Mouse (Mus musculus): ENCODE results near the gene 4933428G20Rik. TPM values are rescaled to one million over a fixed set of nuclear protein-coding genes. Genes with fewer than 3 reads are reported as not detected.

The 4933428G20Rik gene
- total RNA-seq, 2 experiments from 2014 or later = not detected

DNA sequence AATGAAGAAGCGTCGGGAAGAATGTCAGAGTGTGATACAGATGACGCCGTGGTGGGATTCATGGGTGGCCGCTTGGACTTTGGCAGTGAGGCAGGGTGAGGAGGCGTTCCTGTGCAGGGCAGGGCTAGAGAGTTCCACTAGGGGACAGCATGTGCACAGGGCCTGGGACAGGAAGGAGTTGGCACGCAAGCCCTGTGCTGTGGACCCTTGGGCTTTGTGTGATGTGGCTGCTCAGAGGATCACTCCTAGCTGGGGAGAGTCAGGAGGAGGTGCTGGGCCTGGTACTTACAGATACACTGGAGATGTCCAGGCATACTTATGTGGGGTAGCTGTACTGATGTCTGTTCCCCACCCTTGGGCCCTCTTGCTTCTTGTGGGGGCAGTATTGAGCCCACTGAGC lies 30.3 kb downstream of the 4933428G20Rik start:
- no peak for ATAC-seq (replicated peaks; ENCODE audit: low FRiP score, poor library complexity, severe bottlenecking)

DNA sequence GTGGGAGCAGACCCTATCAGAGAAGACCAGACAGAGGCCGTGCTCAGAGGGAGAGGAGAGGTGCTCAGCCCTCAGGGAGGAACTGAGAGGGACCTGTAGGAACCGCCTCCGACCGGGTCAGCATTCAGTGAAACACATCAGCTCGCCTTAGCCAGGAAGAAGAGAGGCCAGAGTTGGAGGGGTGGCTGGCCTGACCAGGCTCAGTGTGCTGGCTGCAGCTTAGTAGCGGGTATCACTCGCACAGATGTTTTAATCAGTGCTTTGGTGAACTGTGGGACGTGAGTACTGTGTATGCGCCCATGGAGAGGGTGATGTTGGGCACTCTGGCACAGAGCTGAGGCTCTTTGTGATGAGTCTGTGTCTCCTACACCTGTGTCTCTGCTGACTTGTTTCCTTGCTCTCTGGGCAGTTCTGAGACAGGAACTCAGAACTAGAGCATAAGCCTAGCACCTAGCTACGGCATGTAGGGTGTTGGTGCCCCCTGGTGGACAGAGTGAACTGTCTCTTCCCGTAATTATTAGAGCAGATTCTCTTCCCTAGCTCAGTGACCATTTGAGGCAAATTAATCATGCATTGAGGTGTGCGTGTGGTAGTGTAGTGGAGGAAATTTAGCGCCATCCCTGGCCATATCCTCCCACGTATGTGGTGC lies 31.4 kb downstream of the 4933428G20Rik start:
- ATAC-seq (replicated peaks; ENCODE audit: low FRiP score, poor library complexity, severe bottlenecking) = peak; percentile 79

DNA sequence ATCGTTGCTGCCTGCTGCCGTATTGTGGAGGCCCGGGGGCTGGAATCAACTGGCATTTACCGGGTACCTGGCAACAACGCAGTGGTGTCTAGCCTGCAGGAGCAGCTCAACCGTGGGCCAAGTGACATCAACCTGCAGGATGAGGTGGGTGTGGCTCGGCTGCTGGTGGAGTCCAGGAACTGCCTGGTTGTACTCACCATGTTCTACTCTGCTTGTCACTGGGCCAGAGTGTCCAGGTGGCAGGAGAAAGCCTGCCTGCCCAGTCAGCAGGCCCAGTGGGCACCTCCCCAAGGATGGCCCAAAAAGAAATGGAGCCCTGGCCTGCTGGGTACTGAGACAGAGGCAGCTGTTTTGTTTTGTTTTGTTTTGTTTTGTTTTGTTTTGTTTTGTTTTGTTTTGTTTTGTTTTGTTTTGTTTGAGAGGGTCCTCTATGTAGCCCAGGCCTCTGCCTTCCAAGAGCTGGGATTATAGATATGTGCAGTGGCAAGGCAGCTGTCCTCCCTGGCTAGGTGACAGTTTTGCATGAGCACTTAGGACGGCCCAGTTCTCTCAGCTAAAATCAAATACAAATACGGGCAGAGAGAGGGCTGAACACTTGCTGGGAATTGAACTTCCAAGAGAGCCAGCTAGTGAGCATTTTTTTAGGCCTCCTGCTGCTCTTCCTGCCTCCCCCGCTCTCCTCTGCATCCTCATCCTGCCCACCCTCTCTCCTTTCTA lies 33.5 kb downstream of the 4933428G20Rik start:
- ATAC-seq (replicated peaks; ENCODE audit: low FRiP score, poor library complexity, severe bottlenecking) = no peak

DNA sequence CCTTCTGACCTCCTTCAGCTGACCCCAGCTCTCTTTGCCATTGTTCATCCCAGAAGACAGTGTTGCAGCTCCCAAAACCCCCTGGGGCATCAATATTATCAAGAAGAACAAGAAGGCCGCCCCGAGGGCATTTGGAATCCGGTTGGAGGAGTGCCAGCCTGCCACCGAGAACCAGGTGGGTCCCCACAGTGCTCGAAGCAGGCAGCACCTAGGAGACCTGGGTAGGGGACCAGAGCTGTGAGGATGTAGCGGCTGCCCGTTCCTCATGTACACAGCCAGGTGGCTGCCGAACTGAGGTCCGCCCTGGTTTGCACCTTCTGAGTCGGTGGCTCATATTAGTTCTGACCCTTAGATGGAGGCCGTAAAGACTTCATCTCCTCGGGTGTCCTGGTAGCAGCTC lies 34.2 kb downstream of the 4933428G20Rik start:
- ATAC-seq (replicated peaks; ENCODE audit: low FRiP score, poor library complexity, severe bottlenecking) = no peak

DNA sequence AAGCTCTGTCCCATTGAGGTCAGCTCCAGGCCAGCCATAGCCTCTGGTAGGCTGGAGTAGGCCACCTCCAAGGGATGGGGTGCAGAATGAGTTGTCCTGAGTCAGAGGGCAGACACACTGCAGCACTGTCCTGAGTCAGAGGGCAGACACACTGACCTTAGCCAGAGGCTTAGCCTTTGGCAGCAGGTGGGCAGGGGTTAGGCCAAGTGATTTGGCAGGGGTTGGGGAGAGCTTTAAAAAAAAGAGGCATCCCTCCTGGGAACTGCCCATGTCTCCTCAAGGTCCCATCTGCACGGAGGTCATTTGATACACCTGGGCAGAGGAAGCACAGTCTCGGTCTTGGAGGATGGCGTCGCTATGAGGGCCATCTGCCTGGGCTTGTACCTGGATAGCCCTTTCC lies 36.1 kb downstream of the 4933428G20Rik start:
- ATAC-seq (replicated peaks; ENCODE audit: low FRiP score, poor library complexity, severe bottlenecking) = no peak

DNA sequence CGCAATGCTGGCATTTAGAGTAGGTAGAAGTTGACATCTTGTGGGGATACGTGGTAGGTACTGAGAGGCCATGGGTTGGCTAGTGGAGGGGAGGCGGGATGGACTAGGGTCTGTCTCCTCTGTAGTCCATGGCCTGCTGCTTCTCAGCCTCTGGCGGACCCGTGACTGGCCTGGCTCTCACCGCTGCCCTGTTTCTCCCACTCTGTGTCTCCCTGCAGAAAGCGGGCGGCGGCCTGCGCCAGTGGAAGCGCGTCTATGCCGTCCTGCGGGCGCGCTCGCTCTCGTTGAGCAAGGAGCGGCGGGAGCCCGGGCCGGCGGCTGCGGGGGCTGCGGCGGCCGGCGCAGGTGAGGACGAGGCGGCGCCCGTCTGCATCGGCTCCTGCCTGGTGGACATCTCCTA lies 37.0 kb downstream of the 4933428G20Rik start:
- no peak for ATAC-seq (replicated peaks; ENCODE audit: low FRiP score, poor library complexity, severe bottlenecking)

DNA sequence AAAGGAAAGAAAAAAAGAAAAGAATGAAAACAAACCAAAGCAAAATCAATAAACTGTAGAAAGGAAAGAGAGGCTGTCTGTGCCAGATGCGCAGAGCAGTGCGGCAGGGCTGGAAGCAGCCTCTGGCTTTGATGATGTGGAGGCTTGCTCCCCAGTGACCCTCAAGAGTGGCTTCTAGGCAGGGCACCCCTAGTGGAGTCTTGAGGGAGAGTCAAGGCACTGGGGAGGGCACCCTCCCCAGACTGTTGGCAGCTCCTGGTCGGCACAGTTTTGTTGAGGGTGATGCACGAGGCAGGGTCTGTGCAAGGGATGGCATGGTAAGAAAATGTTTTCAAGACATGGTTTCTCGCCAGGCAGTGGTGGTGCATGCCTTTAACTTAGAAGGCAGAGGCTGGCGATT lies 37.6 kb downstream of the 4933428G20Rik start:
- no peak for ATAC-seq (replicated peaks; ENCODE audit: low FRiP score, poor library complexity, severe bottlenecking)

DNA sequence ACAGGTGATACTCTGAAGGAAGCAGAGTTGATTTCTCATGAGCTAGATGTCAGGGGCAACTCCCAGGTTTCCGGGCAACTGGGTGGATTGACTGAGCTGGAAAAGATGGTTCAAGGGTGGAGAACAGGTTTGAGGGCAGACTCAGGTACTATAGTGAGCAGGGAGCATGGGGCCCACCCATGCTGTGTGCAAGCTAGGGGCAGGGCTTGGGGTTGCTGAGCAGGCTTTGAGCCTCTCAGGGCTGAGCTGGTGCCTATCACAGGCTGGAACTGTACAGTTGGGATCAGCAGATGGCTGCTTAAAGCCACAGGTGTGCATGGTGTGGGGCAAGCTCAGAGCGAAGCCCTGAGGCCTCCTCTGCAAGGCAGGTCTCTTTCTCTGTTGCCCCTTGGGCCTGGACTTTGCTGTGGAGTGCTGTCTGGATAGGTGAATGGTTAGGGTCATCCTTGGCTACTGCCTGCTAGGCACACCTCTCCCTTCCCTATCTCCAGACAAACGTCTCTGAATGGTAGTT lies 38.8 kb downstream of the 4933428G20Rik start:
- no peak for ATAC-seq (replicated peaks; ENCODE audit: low FRiP score, poor library complexity, severe bottlenecking)

DNA sequence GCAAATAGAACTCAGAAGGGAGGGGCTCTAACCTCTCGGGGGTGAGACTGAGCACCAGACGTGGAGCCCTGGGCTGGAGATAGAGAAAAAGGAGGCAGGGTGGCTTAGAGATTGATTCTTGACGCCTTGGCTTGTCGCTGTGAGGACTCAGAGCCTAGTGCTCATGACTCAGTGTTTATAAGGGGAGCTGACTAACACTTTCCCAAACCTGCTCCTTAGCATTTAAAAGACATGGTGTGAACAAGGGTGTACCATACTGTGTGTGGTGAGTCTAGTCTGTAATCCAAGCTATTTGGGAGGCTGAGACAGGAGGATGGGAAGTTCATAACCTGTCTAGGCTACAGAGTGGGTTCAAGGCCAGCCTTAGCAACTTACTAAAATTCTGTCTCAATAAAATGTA lies 43.0 kb downstream of the 4933428G20Rik start:
- no peak for ATAC-seq (replicated peaks; ENCODE audit: low FRiP score, poor library complexity, severe bottlenecking)

DNA sequence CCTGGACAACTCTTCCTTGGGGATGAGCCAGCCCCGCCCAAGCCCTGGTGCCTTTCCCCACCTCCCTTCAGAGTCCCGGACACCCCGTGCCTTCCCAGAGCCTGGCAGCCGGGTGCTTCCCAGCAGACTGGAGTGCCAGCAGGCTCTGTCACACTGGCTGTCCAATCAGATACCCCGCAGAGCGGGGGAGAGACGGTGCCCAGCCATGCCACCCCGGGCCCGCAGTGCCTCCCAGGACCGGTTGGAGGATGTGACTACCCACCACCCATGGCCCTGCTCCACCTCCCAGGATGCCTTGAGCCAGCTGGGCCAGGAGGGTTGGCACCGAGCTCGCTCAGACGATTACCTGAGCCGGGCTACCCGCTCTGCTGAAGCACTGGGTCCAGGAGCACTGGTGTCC lies 48.5 kb downstream of the 4933428G20Rik start:
- ATAC-seq (replicated peaks; ENCODE audit: low FRiP score, poor library complexity, severe bottlenecking) = no peak

DNA sequence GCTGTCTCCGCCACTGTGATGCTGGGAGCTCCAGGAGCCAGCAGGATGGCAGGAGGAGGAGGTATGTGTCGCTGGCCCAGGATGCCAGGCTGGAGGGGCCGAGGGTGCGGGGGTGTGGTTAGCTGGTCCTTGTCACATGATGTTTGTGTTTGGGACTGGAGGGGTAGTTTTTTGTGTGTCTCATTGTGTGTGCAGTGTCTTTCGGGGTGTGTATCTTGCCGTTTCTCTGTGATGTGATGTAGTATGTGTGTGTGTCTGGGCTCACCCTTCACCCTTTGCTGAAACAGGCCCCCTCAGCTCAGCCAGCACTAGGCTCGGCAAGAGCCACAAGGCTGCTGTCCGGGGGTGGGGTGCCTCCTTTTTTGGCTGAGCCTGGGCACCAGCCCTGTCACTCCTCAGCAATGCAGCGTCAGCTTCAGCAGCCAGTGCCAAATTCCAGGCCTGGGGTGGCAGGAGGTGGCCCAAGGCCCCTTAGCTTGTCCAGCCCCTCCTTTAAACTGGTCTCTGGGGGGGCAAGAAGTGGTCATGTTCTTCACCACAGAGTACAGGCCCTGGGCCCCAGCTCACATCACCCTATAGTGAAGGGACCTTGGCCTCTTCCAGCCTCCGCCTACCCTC lies 49.7 kb downstream of the 4933428G20Rik start:
- ATAC-seq (replicated peaks; ENCODE audit: low FRiP score, poor library complexity, severe bottlenecking) = no peak

DNA sequence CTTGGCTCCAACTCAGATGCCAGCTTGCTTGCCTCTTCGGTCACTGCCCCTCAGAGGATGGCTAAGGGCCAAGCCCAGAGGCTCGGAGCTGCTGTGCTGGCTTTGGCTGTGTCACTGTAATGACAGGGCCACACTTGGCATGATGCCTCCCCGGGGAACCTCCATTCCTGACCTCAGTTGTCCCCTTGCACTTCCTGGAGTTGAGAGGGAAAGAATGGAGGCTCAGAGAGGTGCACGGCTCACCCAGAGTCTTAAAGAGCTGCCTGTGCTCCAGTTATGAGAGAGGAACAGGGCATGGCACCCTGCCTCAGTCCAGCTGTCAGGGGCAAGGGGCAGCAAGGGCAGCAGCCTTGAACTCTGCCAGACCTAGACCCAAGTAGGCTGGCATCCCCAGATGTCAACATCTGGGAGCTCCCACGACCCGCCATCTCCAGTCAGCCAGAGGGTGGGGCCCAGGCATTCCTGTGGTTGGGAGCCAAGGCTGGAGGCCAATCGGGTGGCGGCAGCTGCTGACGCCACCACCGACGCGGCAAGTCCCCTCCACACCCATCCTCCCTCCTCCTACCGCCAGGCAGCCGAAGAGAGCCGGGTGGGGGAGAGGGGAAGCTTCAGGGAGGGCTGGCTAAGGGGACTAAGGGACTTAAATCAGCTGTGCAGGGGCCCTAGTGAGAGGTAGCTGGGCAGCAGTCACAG lies 50.4 kb downstream of the 4933428G20Rik start:
- peak; percentile 63 for ATAC-seq (replicated peaks; ENCODE audit: low FRiP score, poor library complexity, severe bottlenecking)

DNA sequence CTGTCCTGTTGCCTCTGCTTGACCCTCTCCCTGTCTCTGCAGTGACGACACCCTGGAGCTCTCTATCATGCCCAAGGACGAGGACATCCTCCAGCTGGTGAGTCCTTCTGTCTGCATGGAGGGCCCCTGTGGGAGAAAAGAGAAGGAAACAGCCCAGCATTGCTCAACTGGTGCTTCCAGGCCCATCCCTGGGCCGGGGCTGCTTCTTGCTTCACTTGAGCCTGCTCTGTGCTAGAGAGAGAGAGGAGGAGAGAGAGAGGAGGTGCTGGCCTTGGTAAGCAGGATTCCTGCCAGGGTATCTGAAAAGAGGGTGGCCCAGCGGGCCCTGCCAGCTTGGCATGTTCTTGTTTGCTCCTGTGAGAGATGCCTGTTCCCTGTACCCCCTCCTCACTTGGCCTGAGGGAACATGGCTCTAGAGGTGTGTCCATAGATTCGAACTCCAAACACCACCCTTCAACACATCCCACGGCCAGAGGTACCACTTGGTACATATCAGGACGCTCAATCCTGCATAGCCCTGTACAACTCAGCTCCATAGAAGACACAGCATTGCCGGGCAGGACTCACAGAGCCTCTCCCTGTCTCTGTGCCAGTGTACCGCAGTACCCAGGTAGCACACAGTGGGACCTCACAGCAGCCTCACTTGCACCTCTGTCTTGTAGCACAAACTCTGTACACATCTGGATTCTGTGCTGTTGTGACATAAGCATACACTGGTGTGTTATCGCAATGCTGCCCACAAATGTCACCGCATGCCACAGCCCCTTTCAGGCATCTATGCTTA lies 51.3 kb downstream of the 4933428G20Rik start:
- ATAC-seq (replicated peaks; ENCODE audit: low FRiP score, poor library complexity, severe bottlenecking) = no peak

DNA sequence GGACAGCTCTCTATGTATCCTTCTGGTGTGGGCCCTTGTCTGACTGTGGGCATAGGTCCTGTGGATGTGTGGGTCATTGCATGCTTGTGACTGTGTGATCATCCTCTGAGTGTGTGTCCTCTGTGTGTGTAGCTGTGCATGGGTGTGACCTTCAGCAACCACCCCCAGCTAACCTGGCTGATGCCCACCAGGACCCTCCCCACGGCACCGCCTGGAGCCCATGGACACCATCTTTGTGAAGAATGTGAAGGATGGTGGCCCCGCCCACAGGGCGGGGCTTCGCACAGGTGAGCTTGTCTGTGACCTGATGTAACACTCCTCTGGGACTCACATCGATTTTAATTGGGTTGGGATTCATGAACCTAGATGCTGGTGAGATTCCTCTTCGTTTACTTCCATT lies 52.2 kb downstream of the 4933428G20Rik start:
- ATAC-seq (replicated peaks; ENCODE audit: low FRiP score, poor library complexity, severe bottlenecking) = no peak

DNA sequence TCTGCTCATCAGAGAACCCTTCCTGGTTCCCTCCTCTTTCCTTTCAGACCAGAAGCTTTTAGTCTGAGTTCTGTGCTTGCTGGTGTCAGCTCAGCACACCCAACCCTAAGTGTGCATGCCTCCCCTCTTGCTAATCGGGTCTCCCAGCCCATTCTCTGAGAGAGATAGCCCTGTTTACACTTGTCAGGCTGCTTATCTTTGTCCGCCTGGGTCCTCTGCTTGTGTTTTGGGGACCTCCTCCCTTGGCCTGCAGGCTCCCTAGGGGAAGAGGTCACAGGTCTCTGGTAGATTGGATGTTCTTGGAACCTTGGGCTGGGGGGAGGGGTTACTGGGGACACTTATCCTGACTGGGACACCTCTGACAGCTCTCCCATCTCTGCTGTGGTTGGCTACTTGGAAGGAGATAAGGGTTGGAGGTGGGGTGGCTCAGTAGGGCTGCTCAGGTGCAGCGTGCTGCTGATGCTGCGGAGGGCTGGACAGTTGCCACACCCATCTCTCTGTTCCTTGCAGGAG lies 54.1 kb downstream of the 4933428G20Rik start:
- ATAC-seq (replicated peaks; ENCODE audit: low FRiP score, poor library complexity, severe bottlenecking) = peak; percentile 65

DNA sequence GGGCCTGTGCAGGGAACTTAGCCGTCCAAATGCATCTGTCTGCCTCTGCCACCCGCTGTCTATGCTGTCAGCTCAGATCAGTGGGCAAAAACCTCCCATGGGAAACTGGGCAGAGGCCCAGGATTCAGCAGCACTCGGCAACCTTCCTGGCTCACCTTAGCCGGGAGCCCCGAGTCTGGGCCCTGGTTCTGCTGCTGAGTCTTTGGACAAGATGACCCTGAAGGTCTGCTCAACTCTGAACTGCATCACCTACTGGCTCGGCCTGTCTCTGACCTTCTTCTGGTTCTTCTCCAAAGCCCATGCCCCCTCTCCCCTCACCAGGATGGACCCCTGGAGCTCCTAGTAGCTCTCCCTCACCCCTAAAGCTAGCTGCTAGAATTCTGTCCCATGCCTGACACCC lies 54.5 kb downstream of the 4933428G20Rik start:
- no peak for ATAC-seq (replicated peaks; ENCODE audit: low FRiP score, poor library complexity, severe bottlenecking)

DNA sequence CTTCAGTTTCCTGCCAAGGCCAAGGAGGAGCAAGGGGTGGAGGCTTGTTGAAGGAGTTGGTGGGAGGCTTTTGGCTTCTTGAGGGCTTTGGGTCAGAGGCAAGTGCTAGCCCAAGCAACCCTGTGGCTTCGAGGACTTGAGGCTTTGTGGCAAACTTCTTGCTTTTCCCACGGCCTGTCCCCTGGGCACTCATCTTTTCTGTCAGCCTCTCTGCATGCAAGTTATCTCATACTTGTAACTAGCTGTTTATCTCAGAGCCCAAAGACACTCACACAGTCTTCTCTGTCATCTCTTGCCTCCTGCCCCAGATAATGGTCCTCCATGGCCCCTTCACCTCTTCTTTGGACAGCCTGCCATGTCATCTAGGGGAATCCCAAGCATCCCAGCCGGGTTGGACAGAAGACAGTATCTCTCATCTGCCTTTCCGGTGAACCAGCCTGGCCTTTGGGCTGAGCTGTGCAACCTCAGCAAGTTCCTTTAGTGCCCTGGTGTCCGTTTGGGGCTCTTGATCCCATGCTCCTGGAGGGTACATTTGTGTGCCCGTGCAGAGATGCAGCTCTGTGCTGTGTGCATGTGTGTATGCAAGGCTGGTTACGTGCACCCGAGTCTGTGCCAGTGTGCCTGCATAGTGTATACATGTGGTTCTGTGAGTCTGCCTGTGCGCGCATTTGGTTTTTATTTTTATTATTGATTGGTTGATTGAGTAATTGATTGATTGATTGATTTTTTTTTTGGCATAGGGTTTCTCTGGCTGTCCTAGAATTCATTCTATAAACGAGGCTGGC lies 57.1 kb downstream of the 4933428G20Rik start:
- ATAC-seq (replicated peaks; ENCODE audit: low FRiP score, poor library complexity, severe bottlenecking) = 0 out of 2 replicates have a peak, but pooled peaks have one; percentile 10

DNA sequence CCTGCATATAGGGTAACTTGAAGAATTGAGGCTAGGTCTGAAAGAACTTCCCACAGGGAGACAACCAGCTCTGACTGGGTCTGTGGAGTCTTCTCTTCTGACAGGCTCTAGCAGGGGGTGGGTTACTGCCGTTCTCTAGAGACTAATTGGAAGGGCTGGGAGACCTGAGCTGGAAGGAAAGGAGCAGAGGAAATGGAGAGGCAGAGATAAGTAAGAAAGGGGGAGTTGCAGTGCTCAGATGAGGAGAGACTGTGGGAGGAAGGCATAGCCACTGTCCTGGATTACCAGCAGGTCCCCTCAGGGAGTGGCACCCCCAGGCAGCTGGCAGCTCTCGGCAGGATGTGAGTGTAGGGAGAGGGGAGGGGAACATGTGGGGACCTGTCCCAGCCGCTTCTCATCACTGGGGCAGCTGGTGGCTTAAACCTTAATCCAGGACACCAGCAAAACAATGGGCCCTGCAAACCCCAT lies 58.4 kb downstream of the 4933428G20Rik start:
- ATAC-seq (replicated peaks; ENCODE audit: low FRiP score, poor library complexity, severe bottlenecking) = no peak
